Mouse (Mus musculus) Patski (cell line): ENCODE data around the gene Fam83d. TPM values are rescaled to one million over a fixed set of nuclear protein-coding genes. Genes with fewer than 3 reads are reported as not detected.

Source experiments
- ATAC-seq: fragments of 100-300 bp; one replicate; pipeline ENCODE4 v1.8.0; 2021
- CTCF ChIA-PET: fragments of 350-600 bp; sonication (Branson Sonifier 250); formaldehyde crosslinking; loops from one replicate; lab custom pipeline; 2022; ENCODE audit warnings: inconsistent platforms; lab: Charles Lee
- POLR2A ChIA-PET: fragments of 350-600 bp; sonication (Branson Sonifier 250); formaldehyde crosslinking; loops from one replicate; lab custom pipeline; 2022; ENCODE audit warnings: antibody characterized with exemption, inconsistent platforms; lab: Charles Lee
- DNase-seq: peaks from one replicate; pipeline ENCODE4 v3.0.0-alpha.2; 2011; ENCODE audit warnings: low read depth, low spot score
- H3K27me3 ChIP-seq: fragments of 371-371 bp; one replicate; pipeline ENCODE4 v1.5.1; 2021
- CTCF ChIP-seq: fragments of 100-300 bp; IDR thresholded peaks from one replicate; pipeline ENCODE4 v1.5.1; 2021
- in situ Hi-C: fragments of 300-500 bp; cut with MboI; formaldehyde crosslinking; loops from 3 replicates; pipeline ENCODE4 v1.11.1; 2018; ENCODE audit warnings: low pct_unique_long_range_greater_than_20kb, mixed read lengths
- polyA plus RNA-seq: library from polyadenylated mRNA; unstranded; gene quantifications from one replicate; pipeline ENCODE4 v1.2.3, GENCODE M21; 2021

The Fam83d gene
- 12.9 TPM for polyA plus RNA-seq

- POLR2A ChIA-PET = no interaction called here
- ATAC-seq (peak; percentile 100), DNase-seq (peak; percentile 92)
- H3K27me3 ChIP-seq = peaks cover 10% of the 10 kb centered on the region
- in situ Hi-C loops = loop anchor here (5.0 to 10.0 kb wide), 2 partner anchors 59 to 97 kb away; no protein-coding TSS in a partner anchor
- CTCF ChIA-PET = interaction anchor here (1.1 kb wide), 1 partner anchor 96 kb away, joined by 3 read pairs; no protein-coding TSS in a partner anchor
- TF ChIP-seq CTCF = no peak
These were observed at the start of gene Fam83d for GRCm38 (mm10) chr2:158767742-158768339. Gene Fam83d, plus strand, starts transcription at chr2:158768093.

- in situ Hi-C loops = no loop called here
- ATAC-seq (no peak), DNase-seq (no peak)
- no peak for TF ChIP-seq CTCF
- CTCF ChIA-PET = interaction anchor here (1.3 kb wide), 1 partner anchor 12 kb away, joined by 3 read pairs; no protein-coding TSS in a partner anchor
- peaks cover 3% of the 10 kb centered on the region for H3K27me3 ChIP-seq
- POLR2A ChIA-PET = no interaction called here
These were observed 48.9 kb upstream of the Fam83d start for GRCm38 (mm10) chr2:158718816-158719549.

- in situ Hi-C loops = no loop called here
- ChIA-PET POLR2A (no interaction called here), CTCF (interaction anchor here (1.2 to 1.3 kb wide), 2 partner anchors 14 to 33 kb away, joined by 3 to 4 read pairs; no protein-coding TSS in a partner anchor)
- peaks cover 3% of the 10 kb centered on the region for H3K27me3 ChIP-seq
- no peak for DNase-seq
- TF ChIP-seq CTCF = no peak
- no peak for ATAC-seq
These were observed 47.0 kb upstream of the Fam83d start for GRCm38 (mm10) chr2:158720715-158721370.

GRCm38 (mm10) chr2:158721481-158721880 lies 46.4 kb upstream of the Fam83d start:
- ChIA-PET POLR2A (no interaction called here), CTCF (no interaction called here)
- no peak for ATAC-seq
- TF ChIP-seq CTCF = no peak
- no peak for DNase-seq
- H3K27me3 ChIP-seq = peaks cover 3% of the 10 kb centered on the region
- in situ Hi-C loops = no loop called here

GRCm38 (mm10) chr2:158722135-158722534 lies 45.8 kb upstream of the Fam83d start:
- no peak for TF ChIP-seq CTCF
- CTCF ChIA-PET = no interaction called here
- in situ Hi-C loops = no loop called here
- ATAC-seq (no peak), DNase-seq (no peak)
- POLR2A ChIA-PET = no interaction called here
- peaks cover 8% of the 10 kb centered on the region for H3K27me3 ChIP-seq

- in situ Hi-C loops = no loop called here
- DNase-seq = no peak
- ATAC-seq = no peak
These were observed 44.8 kb upstream of the Fam83d start for GRCm38 (mm10) chr2:158722991-158723551.

GRCm38 (mm10) chr2:158723806-158724205 lies 44.1 kb upstream of the Fam83d start:
- ATAC-seq (no peak), DNase-seq (no peak)
- ChIA-PET CTCF (no interaction called here), POLR2A (no interaction called here)
- in situ Hi-C loops = no loop called here
- H3K27me3 ChIP-seq = peaks cover 9% of the 10 kb centered on the region
- TF ChIP-seq CTCF = no peak

More at GRCm38 (mm10) chr2:158722991-158723551, 44.8 kb upstream of the Fam83d start:
- peaks cover 9% of the 10 kb centered on the region for H3K27me3 ChIP-seq
- ChIA-PET POLR2A (no interaction called here), CTCF (no interaction called here)
- no peak for TF ChIP-seq CTCF

- DNase-seq (no peak), ATAC-seq (no peak)
- CTCF ChIA-PET = no interaction called here
- in situ Hi-C loops = no loop called here
- peaks cover 9% of the 10 kb centered on the region for H3K27me3 ChIP-seq
- POLR2A ChIA-PET = no interaction called here
- no peak for TF ChIP-seq CTCF
These were observed 41.6 kb upstream of the Fam83d start for GRCm38 (mm10) chr2:158726252-158726651.

GRCm38 (mm10) chr2:158728061-158728815 lies 39.7 kb upstream of the Fam83d start:
- ChIA-PET POLR2A (interaction anchor here (0.7 kb wide), 1 partner anchor 92 kb away, joined by 4 read pairs; no protein-coding TSS in a partner anchor), CTCF (no interaction called here)
- DNase-seq (no peak), ATAC-seq (no peak)
- H3K27me3 ChIP-seq = peaks cover 9% of the 10 kb centered on the region
- no peak for TF ChIP-seq CTCF
- in situ Hi-C loops = no loop called here

GRCm38 (mm10) chr2:158730896-158731295 lies 37.0 kb upstream of the Fam83d start:
- no peak for ATAC-seq
- TF ChIP-seq CTCF = no peak

More at GRCm38 (mm10) chr2:158730896-158731295, 37.0 kb upstream of the Fam83d start:
- in situ Hi-C loops = no loop called here
- ChIA-PET CTCF (no interaction called here), POLR2A (no interaction called here)
- peak; percentile 20 for DNase-seq
- peaks cover 6% of the 10 kb centered on the region for H3K27me3 ChIP-seq
